Mouse (Mus musculus) heart, adult 18-20 months (tissue): ENCODE measurements around the gene Cd4. TPM values are rescaled to one million over a fixed set of nuclear protein-coding genes. Genes with fewer than 3 reads are reported as not detected.
A peak's percentile ranks its signal among the peaks of the same experiment; 100 is the strongest.
"Not testable (repeated sequence)": the region's sequence is repeated elsewhere in the genome, so short reads cannot be mapped to it uniquely, and the experiment has no call there.

Source experiments
- DNase-seq, 2 experiments: peaks; one replicate each; pipeline ENCODE4 v3.0.0; 2021 to 2022; ENCODE audit warnings: mixed read lengths in 1 of 2
- total RNA-seq, 2 experiments: library from RNA; stranded (reverse); gene quantifications; 2 replicates each; pipeline ENCODE4 v1.2.3; 2021

Gene Cd4
- total RNA-seq, 2 experiments from 2014 or later: 0.50 to 3.7 TPM

- peak in 1 of 2 experiments; percentile 52 for DNase-seq
Measured at GRCm38 (mm10) chr6:124915942-124916694, 28.1 kb upstream of the Cd4 start.

GRCm38 (mm10) chr6:124915160-124915941, 27.3 kb upstream of the Cd4 start:
- DNase-seq: peak in 1 of 2 experiments; percentile 39

GRCm38 (mm10) chr6:124914511-124914910, 26.5 kb upstream of the Cd4 start:
- no peak for DNase-seq

- no peak for DNase-seq
Measured at GRCm38 (mm10) chr6:124913721-124914285, 25.8 kb upstream of the Cd4 start.

GRCm38 (mm10) chr6:124913214-124913613, 25.2 kb upstream of the Cd4 start:
- no peak for DNase-seq

- DNase-seq: no peak
Measured at GRCm38 (mm10) chr6:124911533-124912218, 23.7 kb upstream of the Cd4 start, which contains the start of gene Lag3. Lag3 (minus strand) TSS chr6:124911705.

- DNase-seq: no peak
Measured at GRCm38 (mm10) chr6:124910032-124910431, 22.0 kb upstream of the Cd4 start.

- DNase-seq: no peak
Measured at GRCm38 (mm10) chr6:124907767-124908166, 19.7 kb upstream of the Cd4 start.

- no peak for DNase-seq
Measured at GRCm38 (mm10) chr6:124904991-124905860, 17.2 kb upstream of the Cd4 start.

- peak; percentile 83 to 90 for DNase-seq
Measured at GRCm38 (mm10) chr6:124904161-124904981, 16.4 kb upstream of the Cd4 start.

- peak; percentile 95 to 99 for DNase-seq
Measured at GRCm38 (mm10) chr6:124903580-124904151, 15.6 kb upstream of the Cd4 start.

GRCm38 (mm10) chr6:124901851-124902250, 13.8 kb upstream of the Cd4 start:
- no peak for DNase-seq

- peak in 1 of 2 experiments; percentile 72 for DNase-seq
Measured at GRCm38 (mm10) chr6:124900801-124901480, 12.9 kb upstream of the Cd4 start.

- DNase-seq: no peak
Measured at GRCm38 (mm10) chr6:124900056-124900800, 12.2 kb upstream of the Cd4 start.

GRCm38 (mm10) chr6:124898359-124898758, 10.3 kb upstream of the Cd4 start:
- DNase-seq: no peak

GRCm38 (mm10) chr6:124894113-124894512, 6.1 kb upstream of the Cd4 start:
- DNase-seq: not testable (repeated sequence)

GRCm38 (mm10) chr6:124890997-124891396, 3.0 kb upstream of the Cd4 start:
- DNase-seq: no peak

- no peak for DNase-seq
Measured at GRCm38 (mm10) chr6:124888555-124889125, 619 bp upstream of the Cd4 start.
